ENCODE assay signal across 8 mouse cellular contexts in genomic region chr4:149792159-149792800, GRCm38 (mm10). TPM values are rescaled to one million over a fixed set of nuclear protein-coding genes. Genes with fewer than 3 reads are reported as not detected.
A peak's percentile ranks its signal among the peaks of the same experiment; 100 is the strongest.
DNase-seq lines count a peak whose midpoint lies in the region; TF ChIP-seq lines count a peak whose summit lies in the region.

No protein-coding gene starts in this region.

- no peaks in the 10 kb centered on the region for H3K9me3 ChIP-seq in embryonic facial prominence, embryonic 10.5 days

- TF ChIP-seq CTCF in gastrocnemius, adult 2 months (IDR thresholded peaks at IDR 0.05): no peak

- peaks cover 48% of the 10 kb centered on the region for H3K4me1 ChIP-seq in embryonic facial prominence, embryonic 10.5 days

- 59% methylated on average over 10 of the region's 10 CpGs for WGBS in embryonic facial prominence, embryonic 10.5 days

- no peaks in the 10 kb centered on the region for H3K36me3 ChIP-seq in embryonic facial prominence, embryonic 10.5 days (replicated peaks)

- H3K27ac ChIP-seq in gastrocnemius, adult 2 months: peak overlapping the region; percentile 92
- H3K27ac ChIP-seq in embryonic facial prominence, embryonic 10.5 days (replicated peaks): no peak overlapping the region

- peak; percentile 79 for DNase-seq in gastrocnemius, adult 2 months
- no peak for DNase-seq in gastrocnemius, postnatal 4 days (ENCODE audit: low spot score in 2 of 2)
- peak; percentile 72 for DNase-seq in adrenal gland, postnatal 10 days
- DNase-seq in heart, postnatal 14 days: peak; percentile 63 to 71
- peak; percentile 69 for DNase-seq in lung, postnatal 14 days
- no peak for DNase-seq in embryonic facial prominence, embryonic 10.5 days (ENCODE audit: low spot score)
- DNase-seq in urinary bladder, postnatal 14 days (ENCODE audit: low spot score): no peak
- no peak for DNase-seq in testis, postnatal 14 days (ENCODE audit: low spot score)

- H3K4me3 ChIP-seq in gastrocnemius, adult 2 months: peak overlapping the region; percentile 20; the same call in 1 of the 2 replicates
- no peak overlapping the region for H3K4me3 ChIP-seq in embryonic facial prominence, embryonic 10.5 days

- intact Hi-C loops in gastrocnemius, adult 2 months (cut with DNase I): no loop called here
- intact Hi-C loops in heart, postnatal 14 days (cut with DNase I): no loop called here

- H3K27me3 ChIP-seq in embryonic facial prominence, embryonic 10.5 days (replicated peaks; ENCODE audit: low read depth, poor library complexity, severe bottlenecking): no peaks in the 10 kb centered on the region

RNA-seq across cellular contexts. Expression of gene Slc25a33, which starts 18.2 kb away (rescaled TPM):
- 10 to 100 TPM; 11.3 to 11.7 TPM for total RNA-seq in gastrocnemius, adult 2 months (2021)
- total RNA-seq in gastrocnemius, postnatal 4 days (2021): 1 to 10 TPM; 5.8 to 9.0 TPM
- 10 to 100 TPM; 24.3 to 34.0 TPM for total RNA-seq in adrenal gland, postnatal 10 days (2021)
- 10 to 100 TPM; 16.2 to 24.2 TPM for total RNA-seq in heart, postnatal 14 days (2021)
- 17.6 and 18.7 TPM in 2 replicates for polyA plus RNA-seq in embryonic facial prominence, embryonic 10.5 days (2016; fragmentation: Nextera tagmentation; extraction: Ambion mirVana)

RNA-seq across cellular contexts. Expression of gene Tmem201, which starts 54.4 kb away (rescaled TPM):
- total RNA-seq in gastrocnemius, adult 2 months (2021): 10 to 100 TPM; 37.2 to 51.0 TPM
- total RNA-seq in gastrocnemius, postnatal 4 days (2021): 10 to 100 TPM; 60.5 to 67.7 TPM
- total RNA-seq in adrenal gland, postnatal 10 days (2021): 10 to 100 TPM; 35.0 to 43.6 TPM
- 10 to 100 TPM; 82.7 to 83.9 TPM for total RNA-seq in heart, postnatal 14 days (2021)
- 46.5 and 46.7 TPM in 2 replicates for polyA plus RNA-seq in embryonic facial prominence, embryonic 10.5 days (2016; fragmentation: Nextera tagmentation; extraction: Ambion mirVana)

Comparison
In these comparisons a context has a peak if more than half of its experiments do, and no peak if none do; other contexts are left out.
1. DNase-seq: peak in gastrocnemius, adult 2 months (single experiment), adrenal gland, postnatal 10 days (single experiment), heart, postnatal 14 days (2 of 2) and lung, postnatal 14 days (single experiment); none in gastrocnemius, postnatal 4 days (0 of 2), embryonic facial prominence, embryonic 10.5 days (single experiment), urinary bladder, postnatal 14 days (single experiment) and testis, postnatal 14 days (single experiment).